Mouse (Mus musculus) heart, embryonic 10.5 days (tissue): Measurements from ENCODE around the gene March7. TPM values are rescaled to one million over a fixed set of nuclear protein-coding genes. Genes with fewer than 3 reads are reported as not detected.

Experiments used
- DNase-seq: peaks from one replicate; pipeline ENCODE4 v3.0.0-alpha.2; 2017; ENCODE audit warnings: low spot score
- H3K27ac ChIP-seq: fragments of 300-500 bp; sonication (generic); 2 replicates; pipeline ENCODE4 v1.5.1; 2016; ENCODE audit warnings: mild to moderate bottlenecking
- H3K27me3 ChIP-seq: fragments of 300-500 bp; sonication (generic); 2 replicates; pipeline ENCODE4 v1.6.1; 2016; ENCODE audit warnings: mild to moderate bottlenecking; ENCODE audit not compliant: poor library complexity, insufficient read depth, severe bottlenecking
- H3K36me3 ChIP-seq: fragments of 300-500 bp; sonication (generic); 2 replicates; pipeline ENCODE4 v1.6.1; 2016; ENCODE audit warnings: mild to moderate bottlenecking, moderate library complexity
- H3K4me1 ChIP-seq: fragments of 300-500 bp; sonication (generic); 2 replicates; pipeline ENCODE4 v1.6.1; 2016; ENCODE audit warnings: mild to moderate bottlenecking
- H3K4me3 ChIP-seq: fragments of 300-500 bp; sonication (generic); 2 replicates; pipeline ENCODE4 v1.5.1; 2016; ENCODE audit warnings: mild to moderate bottlenecking, moderate library complexity
- H3K9me3 ChIP-seq: fragments of 300-500 bp; sonication (generic); 2 replicates; pipeline ENCODE4 v1.6.1; 2016; ENCODE audit warnings: mild to moderate bottlenecking, moderate library complexity
- WGBS: fragments of 180-500 bp; shearing (Covaris S2); methylation state at CpG from one replicate; pipeline ENCODE4 v1.1.7; 2016; 5-methylcytosine and 5-hydroxymethylcytosine counted together
- polyA plus RNA-seq: library from polyadenylated mRNA; unstranded; fragments of >200 nt; fragmentation: Nextera tagmentation; extraction: Ambion mirVana; gene quantifications from 2 replicates; pipeline ENCODE4 v1.2.1, GENCODE M21; 2016

March7 gene
- polyA plus RNA-seq, 1 experiment from 2014 or later, result 63.8 TPM

GRCm38 (mm10) chr2:60221954-60222353 is 12.3 kb downstream of the March7 start:
- no peak for DNase-seq
- Histone ChIP-seq H3K9me3 (no peaks in the 10 kb centered on the region), H3K36me3 (no peaks in the 10 kb centered on the region), H3K27me3 (no peaks in the 10 kb centered on the region), H3K27ac (no peak overlapping the region), H3K4me1 (peaks cover 7% of the 10 kb centered on the region; the same call in 1 of the 2 replicates), H3K4me3 (no peak overlapping the region)
- 99% methylated on average over 2 of the region's 2 CpGs for WGBS

GRCm38 (mm10) chr2:60223489-60223888 is 13.8 kb downstream of the March7 start:
- Histone ChIP-seq H3K9me3 (no peaks in the 10 kb centered on the region), H3K27me3 (no peaks in the 10 kb centered on the region), H3K4me1 (no peaks in the 10 kb centered on the region), H3K27ac (no peak overlapping the region), H3K4me3 (no peak overlapping the region), H3K36me3 (no peaks in the 10 kb centered on the region)
- no peak for DNase-seq
- 82% methylated on average over 1 of the region's 1 CpGs for WGBS

- Histone ChIP-seq H3K4me1 (no peaks in the 10 kb centered on the region), H3K36me3 (peaks cover 30% of the 10 kb centered on the region), H3K9me3 (no peaks in the 10 kb centered on the region), H3K4me3 (no peak overlapping the region), H3K27ac (no peak overlapping the region), H3K27me3 (no peaks in the 10 kb centered on the region)
- WGBS, result 77% methylated on average over 1 of the region's 1 CpGs
- no peak for DNase-seq
Observed at GRCm38 (mm10) chr2:60228470-60228869, 18.8 kb downstream of the March7 start.

GRCm38 (mm10) chr2:60230361-60230760 is 20.7 kb downstream of the March7 start:
- no peak overlapping the region for H3K4me3 ChIP-seq
- no peaks in the 10 kb centered on the region for H3K27me3 ChIP-seq
- H3K36me3 ChIP-seq, result peaks cover 45% of the 10 kb centered on the region
- no peaks in the 10 kb centered on the region for H3K9me3 ChIP-seq
- DNase-seq, result no peak
- WGBS, result 96% methylated on average over 2 of the region's 2 CpGs
- no peak overlapping the region for H3K27ac ChIP-seq
- H3K4me1 ChIP-seq, result no peaks in the 10 kb centered on the region

- Histone ChIP-seq H3K36me3 (peaks cover 71% of the 10 kb centered on the region), H3K27ac (peak overlapping the region; percentile 59; the same call in 1 of the 2 replicates)
- 22% methylated on average over 2 of the region's 2 CpGs for WGBS
Observed at GRCm38 (mm10) chr2:60233147-60233546, 23.5 kb downstream of the March7 start.

GRCm38 (mm10) chr2:60234506-60234905 is 24.8 kb downstream of the March7 start:
- WGBS, result 83% methylated on average over 7 of the region's 7 CpGs
- Histone ChIP-seq H3K4me1 (no peaks in the 10 kb centered on the region), H3K36me3 (peaks cover 82% of the 10 kb centered on the region), H3K4me3 (no peak overlapping the region), H3K27me3 (no peaks in the 10 kb centered on the region), H3K27ac (no peak overlapping the region), H3K9me3 (no peaks in the 10 kb centered on the region)
- no peak for DNase-seq

More at GRCm38 (mm10) chr2:60233147-60233546, 23.5 kb downstream of the March7 start:
- no peaks in the 10 kb centered on the region for H3K4me1 ChIP-seq
- H3K9me3 ChIP-seq, result no peaks in the 10 kb centered on the region
- H3K27me3 ChIP-seq, result no peaks in the 10 kb centered on the region
- peak; percentile 81 for DNase-seq
- H3K4me3 ChIP-seq, result no peak overlapping the region

GRCm38 (mm10) chr2:60252782-60253181 is 43.1 kb downstream of the March7 start:
- Histone ChIP-seq H3K27me3 (no peaks in the 10 kb centered on the region), H3K4me1 (no peaks in the 10 kb centered on the region), H3K36me3 (peaks cover 37% of the 10 kb centered on the region), H3K27ac (no peak overlapping the region), H3K4me3 (no peak overlapping the region), H3K9me3 (no peaks in the 10 kb centered on the region)
- WGBS, result 84% methylated on average over 4 of the region's 4 CpGs
- DNase-seq, result no peak

GRCm38 (mm10) chr2:60253506-60253905 is 43.8 kb downstream of the March7 start:
- peaks cover 41% of the 10 kb centered on the region for H3K36me3 ChIP-seq
- no peak overlapping the region for H3K27ac ChIP-seq
- H3K9me3 ChIP-seq, result no peaks in the 10 kb centered on the region
- no peaks in the 10 kb centered on the region for H3K4me1 ChIP-seq
- H3K27me3 ChIP-seq, result no peaks in the 10 kb centered on the region
- H3K4me3 ChIP-seq, result no peak overlapping the region
- DNase-seq, result no peak

GRCm38 (mm10) chr2:60256751-60257150 is 47.1 kb downstream of the March7 start:
- no peaks in the 10 kb centered on the region for H3K4me1 ChIP-seq
- 71% methylated on average over 2 of the region's 2 CpGs for WGBS
- no peak overlapping the region for H3K27ac ChIP-seq
- no peak for DNase-seq
- no peak overlapping the region for H3K4me3 ChIP-seq
- peaks cover 23% of the 10 kb centered on the region for H3K36me3 ChIP-seq
- no peaks in the 10 kb centered on the region for H3K9me3 ChIP-seq
- no peaks in the 10 kb centered on the region for H3K27me3 ChIP-seq

GRCm38 (mm10) chr2:60259186-60259585 is 49.5 kb downstream of the March7 start:
- Histone ChIP-seq H3K9me3 (no peaks in the 10 kb centered on the region), H3K4me1 (no peaks in the 10 kb centered on the region), H3K27me3 (no peaks in the 10 kb centered on the region), H3K36me3 (peaks cover 18% of the 10 kb centered on the region), H3K4me3 (no peak overlapping the region), H3K27ac (no peak overlapping the region)
- 96% methylated on average over 5 of the region's 5 CpGs for WGBS
- no peak for DNase-seq

- Histone ChIP-seq H3K36me3 (peaks cover 9% of the 10 kb centered on the region; the same call in 1 of the 2 replicates), H3K4me3 (no peak overlapping the region), H3K9me3 (no peaks in the 10 kb centered on the region), H3K27me3 (no peaks in the 10 kb centered on the region), H3K4me1 (no peaks in the 10 kb centered on the region), H3K27ac (no peak overlapping the region)
- WGBS, result 87% methylated on average over 5 of the region's 5 CpGs
- DNase-seq, result no peak
Observed at GRCm38 (mm10) chr2:60260621-60261350, 51.1 kb downstream of the March7 start.

- WGBS, result 43% methylated on average over 1 of the region's 1 CpGs
- no peak for DNase-seq
- Histone ChIP-seq H3K4me1 (peaks cover 17% of the 10 kb centered on the region; the same call in 1 of the 2 replicates), H3K27me3 (no peaks in the 10 kb centered on the region), H3K9me3 (peaks cover 3% of the 10 kb centered on the region; the same call in 1 of the 2 replicates), H3K36me3 (peaks cover 16% of the 10 kb centered on the region; the same call in 1 of the 2 replicates), H3K27ac (peak overlapping the region; percentile 45; the same call in 1 of the 2 replicates), H3K4me3 (no peak overlapping the region)
Observed at GRCm38 (mm10) chr2:60267567-60267966, 57.9 kb downstream of the March7 start.

GRCm38 (mm10) chr2:60269856-60270479 is 60.3 kb downstream of the March7 start:
- peaks cover 20% of the 10 kb centered on the region; the same call in 1 of the 2 replicates for H3K36me3 ChIP-seq
- no peak overlapping the region for H3K27ac ChIP-seq
- 91% methylated on average over 14 of the region's 14 CpGs for WGBS
- H3K27me3 ChIP-seq, result no peaks in the 10 kb centered on the region
- DNase-seq, result no peak
- peaks cover 3% of the 10 kb centered on the region; the same call in 1 of the 2 replicates for H3K9me3 ChIP-seq
- no peak overlapping the region for H3K4me3 ChIP-seq
- peaks cover 17% of the 10 kb centered on the region; the same call in 1 of the 2 replicates for H3K4me1 ChIP-seq
